Mouse (Mus musculus) ES-E14 (cell line): ENCODE data around the gene Tmem178. TPM values are rescaled to one million over a fixed set of nuclear protein-coding genes. Genes with fewer than 3 reads are reported as not detected.
"Not testable (repeated sequence)": the region's sequence is repeated elsewhere in the genome, so short reads cannot be mapped to it uniquely, and the experiment has no call there.

Experiments used
- DNase-seq: peaks from one replicate; pipeline ENCODE4 v3.0.0-alpha.2; 2013; ENCODE audit warnings: low read depth, low spot score
- H3K27ac ChIP-seq: 2 replicates; pipeline ENCODE4 v1.5.1; 2012; ENCODE audit warnings: low read depth, mild to moderate bottlenecking, low read length, moderate library complexity, mixed read lengths; ENCODE audit not compliant: poor library complexity, insufficient read depth, severe bottlenecking
- H3K36me3 ChIP-seq: 2 replicates; pipeline ENCODE4 v1.6.1; 2012; ENCODE audit warnings: mild to moderate bottlenecking, low read length, moderate library complexity, mixed read lengths; ENCODE audit not compliant: control insufficient read depth, poor library complexity, insufficient read depth, severe bottlenecking
- H3K4me1 ChIP-seq, 2 experiments: fragments of 150-350 bp in 1 of 2; sonication (generic) in 1 of 2; 2 replicates each; pipeline ENCODE4 v1.6.1; 2012; ENCODE audit warnings: low read length in 2 of 2, mild to moderate bottlenecking in 1 of 2, mixed read lengths in 1 of 2; ENCODE audit not compliant: control insufficient read depth in 2 of 2, insufficient read depth in 2 of 2, poor library complexity in 1 of 2
- H3K4me3 ChIP-seq, 2 experiments: fragments of 150-350 bp in 1 of 2; sonication (generic) in 1 of 2; 2 replicates each; pipeline ENCODE4 v1.5.1; 2012; ENCODE audit warnings: low read length in 2 of 2, low read depth in 1 of 2, mild to moderate bottlenecking in 1 of 2, mixed read lengths in 1 of 2; ENCODE audit not compliant: insufficient read depth in 1 of 2, poor library complexity in 1 of 2, severe bottlenecking in 1 of 2
- H3K9ac ChIP-seq: 2 replicates; pipeline ENCODE4 v1.6.1; 2012; ENCODE audit warnings: low read depth, mild to moderate bottlenecking, low read length, mixed read lengths; ENCODE audit not compliant: poor library complexity, insufficient read depth, severe bottlenecking
- H3K9me3 ChIP-seq: fragments of 150-350 bp; sonication (generic); 2 replicates; pipeline ENCODE4 v1.6.1; 2012; ENCODE audit warnings: low read depth, mild to moderate bottlenecking, low read length; ENCODE audit not compliant: control insufficient read depth, insufficient read depth
- CHD2 ChIP-seq: IDR thresholded peaks from 2 replicates; pipeline ENCODE4 v1.6.1; 2014; ENCODE audit warnings: mild to moderate bottlenecking, low read depth, low read length, inconsistent platforms
- HCFC1 ChIP-seq: IDR thresholded peaks from 2 replicates; pipeline ENCODE4 v1.6.1; 2012; ENCODE audit warnings: low read length, inconsistent platforms, borderline replicate concordance; ENCODE audit not compliant: insufficient read depth
- MAFK ChIP-seq: IDR thresholded peaks from 2 replicates; pipeline ENCODE4 v1.6.1; 2014; ENCODE audit warnings: mild to moderate bottlenecking, low read depth, low read length, inconsistent platforms; ENCODE audit not compliant: insufficient read depth
- ZC3H11A ChIP-seq: IDR thresholded peaks from 2 replicates; pipeline ENCODE4 v1.6.1; 2012; ENCODE audit warnings: low read depth, mild to moderate bottlenecking, inconsistent platforms, low read length, borderline replicate concordance
- ZNF384 ChIP-seq: IDR thresholded peaks from 2 replicates; pipeline ENCODE4 v1.6.1; 2012; ENCODE audit warnings: low read depth, low read length, inconsistent platforms
- in situ Hi-C, 2 experiments: fragments of 600-800 bp; cut with MboI; formaldehyde crosslinking; loops; one replicate each; pipeline ENCODE4 v1.15.1; 2025; ENCODE audit warnings: low sequenced_read_pairs in 2 of 2, inconsistent platforms in 1 of 2; ENCODE audit not compliant: unreplicated experiment in 2 of 2
- total RNA-seq: library from RNA; depleted of rRNA; stranded (reverse); fragments of 300-350 nt; gene quantifications from 2 replicates; pipeline ENCODE4 v1.2.3, GENCODE M21; 2012

The Tmem178 gene
- total RNA-seq, 1 experiment: 0.40 TPM

GRCm38 (mm10) chr17:80939833-80940232, 4.6 kb upstream of the Tmem178 start:
- H3K9me3 ChIP-seq: no peaks in the 10 kb centered on the region
- no peak overlapping the region for H3K27ac ChIP-seq
- no peak overlapping the region for H3K4me3 ChIP-seq
- H3K36me3 ChIP-seq: no peaks in the 10 kb centered on the region
- no peak for DNase-seq
- in situ Hi-C loops: no loop called here
- no peaks in the 10 kb centered on the region for H3K4me1 ChIP-seq
- TF ChIP-seq MAFK (no peak), HCFC1 (no peak), CHD2 (no peak), ZC3H11A (no peak), ZNF384 (no peak)
- no peak overlapping the region for H3K9ac ChIP-seq

- no peaks in the 10 kb centered on the region for H3K9me3 ChIP-seq
- H3K4me1 ChIP-seq: no peaks in the 10 kb centered on the region
- H3K27ac ChIP-seq: no peak overlapping the region
- DNase-seq: no peak
- in situ Hi-C loops: no loop called here
- H3K36me3 ChIP-seq: no peaks in the 10 kb centered on the region
- TF ChIP-seq CHD2: no peak
- no peak overlapping the region for H3K4me3 ChIP-seq
- H3K9ac ChIP-seq: no peak overlapping the region
Observed at GRCm38 (mm10) chr17:80941857-80942256, 2.6 kb upstream of the Tmem178 start.

- Histone ChIP-seq H3K4me1 (no peaks in the 10 kb centered on the region), H3K9ac (no peak overlapping the region; the same call in 1 of the 2 replicates), H3K36me3 (no peaks in the 10 kb centered on the region), H3K4me3 (peak overlapping the region; percentile 77 to 83), H3K27ac (no peak overlapping the region), H3K9me3 (no peaks in the 10 kb centered on the region)
- DNase-seq: peak; percentile 22
- in situ Hi-C loops: no loop called here
- TF ChIP-seq CHD2 (no peak), ZNF384 (no peak), ZC3H11A (no peak), HCFC1 (no peak), MAFK (no peak)
Observed at GRCm38 (mm10) chr17:80943835-80944529, 450 bp upstream of the Tmem178 start.

- in situ Hi-C loops, H3K9me3 ChIP-seq, DNase-seq, H3K36me3 ChIP-seq, H3K9ac ChIP-seq, H3K27ac ChIP-seq, H3K4me3 ChIP-seq, H3K4me1 ChIP-seq: not testable (repeated sequence)
Observed at GRCm38 (mm10) chr17:80945510-80945909, 1.1 kb downstream of the Tmem178 start.

GRCm38 (mm10) chr17:80946091-80946885, 1.9 kb downstream of the Tmem178 start:
- Histone ChIP-seq H3K9ac (no peak overlapping the region), H3K4me1 (no peaks in the 10 kb centered on the region), H3K27ac (no peak overlapping the region), H3K36me3 (no peaks in the 10 kb centered on the region), H3K4me3 (no peak overlapping the region), H3K9me3 (no peaks in the 10 kb centered on the region)
- no peak for TF ChIP-seq ZC3H11A
- TF ChIP-seq HCFC1: no peak
- no peak for TF ChIP-seq CHD2
- TF ChIP-seq MAFK: no peak
- no peak for TF ChIP-seq ZNF384
- DNase-seq: no peak
- in situ Hi-C loops: no loop called here
